ENCODE assay signal across 24 mouse cellular contexts in the genomic region with DNA sequence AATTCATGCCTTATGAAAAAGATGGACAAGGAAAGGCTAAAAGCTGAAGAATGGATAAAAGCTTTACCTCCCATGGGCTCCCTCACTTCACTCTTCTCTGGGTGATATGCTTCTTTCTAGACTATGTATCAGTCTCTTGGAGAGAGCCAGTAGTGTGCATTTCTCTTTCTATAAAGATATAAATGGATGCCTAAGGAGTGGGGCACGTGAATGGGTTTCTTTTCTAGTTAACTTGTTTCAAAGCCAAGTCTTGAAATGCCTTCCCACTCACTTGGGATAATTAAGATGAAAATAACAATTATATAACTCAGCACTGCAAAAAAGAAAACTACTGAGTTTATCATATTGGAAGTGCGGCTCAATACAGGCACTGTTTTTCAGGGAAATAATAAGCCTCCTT.
"Had no signal": no experiment of that assay in that cellular context is flagged by ENCODE, and none has a peak within 500 bp of the region (broad histone marks: within the 10 kb centered on the region; RNA-seq: fewer than 3 reads in every experiment).

No protein-coding gene starts in this region.

- H3K27me3 ChIP-seq: heart, embryonic 13.5 days; heart, embryonic 15.5 days; hindbrain, embryonic 13.5 days; kidney, embryonic 15.5 days; limb, embryonic 13.5 days; limb, embryonic 15.5 days; liver, embryonic 12.5 days had no signal

- H3K9me3 ChIP-seq: heart, embryonic 13.5 days; heart, embryonic 15.5 days; hindbrain, embryonic 13.5 days; kidney, embryonic 15.5 days; limb, embryonic 13.5 days; limb, embryonic 15.5 days; liver, embryonic 12.5 days had no signal

- H3K4me3 ChIP-seq: heart, adult 2 months; heart, embryonic 13.5 days; heart, embryonic 15.5 days; hindbrain, embryonic 13.5 days; kidney, embryonic 15.5 days; limb, embryonic 13.5 days; limb, embryonic 15.5 days; liver, embryonic 12.5 days had no signal

- H3K36me3 ChIP-seq: heart, embryonic 13.5 days; heart, embryonic 15.5 days; hindbrain, embryonic 13.5 days; kidney, embryonic 15.5 days; limb, embryonic 13.5 days; limb, embryonic 15.5 days; liver, embryonic 12.5 days had no signal

- H3K27ac ChIP-seq: heart, adult 2 months; heart, embryonic 13.5 days; heart, embryonic 15.5 days; hindbrain, embryonic 13.5 days; kidney, embryonic 15.5 days; kidney, postnatal 0 days; limb, embryonic 13.5 days; limb, embryonic 15.5 days; liver, embryonic 12.5 days; liver, embryonic 14.5 days had no signal

- ATAC-seq: forebrain, postnatal 0 days; hindbrain, embryonic 16.5 days; inflammation-experienced regulatory T-cells, adult 6 months; liver, embryonic 12.5 days had no signal

- H3K4me1 ChIP-seq: heart, embryonic 13.5 days; heart, embryonic 15.5 days; hindbrain, embryonic 13.5 days; kidney, embryonic 15.5 days; limb, embryonic 15.5 days; liver, embryonic 12.5 days had no signal

- DNase-seq: forebrain, postnatal 0 days; gastrocnemius, postnatal 14 days; gastrocnemius, postnatal 36 days; heart, adult 11 months; heart, adult 2 months; heart, postnatal 14 days; heart, postnatal 36 days; kidney, adult 2 months; kidney, adult 9 months; kidney, postnatal 14 days; kidney, postnatal 36 days; layer of hippocampus, postnatal 36 days had no signal

- H3K4me2 ChIP-seq: heart, embryonic 11.5 days; heart, embryonic 13.5 days; heart, embryonic 15.5 days; hindbrain, embryonic 13.5 days; kidney, embryonic 15.5 days; limb, embryonic 13.5 days; limb, embryonic 15.5 days; liver, embryonic 12.5 days had no signal

- H3K9ac ChIP-seq: forebrain, postnatal 0 days; heart, embryonic 13.5 days; heart, embryonic 15.5 days; hindbrain, embryonic 13.5 days; kidney, embryonic 15.5 days; limb, embryonic 13.5 days; limb, embryonic 15.5 days; liver, embryonic 12.5 days; liver, embryonic 14.5 days had no signal
